Comparison of ENCODE assay signal across 8 mouse cellular contexts in genomic region chr11:3441696-3442443, GRCm38 (mm10). TPM values are rescaled to one million over a fixed set of nuclear protein-coding genes. Genes with fewer than 3 reads are reported as not detected.
DNase-seq lines count a peak whose midpoint lies in the region; ATAC-seq and TF ChIP-seq lines count a peak whose summit lies in the region.

No protein-coding gene starts in this region.

- TF ChIP-seq POLR2A in lung, adult 2 months (IDR thresholded peaks at IDR 0.05; ENCODE audit: borderline replicate concordance, extremely low read depth, low read depth, low read length), result no peak

- no peak overlapping the region for H3K27ac ChIP-seq in intestine, embryonic 15.5 days

- no peak overlapping the region for H3K4me2 ChIP-seq in intestine, embryonic 15.5 days (replicated peaks)

- DNase-seq in gastrocnemius, adult 8-10 months (ENCODE audit: low spot score in 2 of 2), result peak; percentile 20 to 21
- DNase-seq in gastrocnemius, postnatal 25 days, result no peak
- DNase-seq in lung, adult 18-20 months, result peak; percentile 51 to 67
- DNase-seq in lung, adult 2 months, result no peak
- DNase-seq in cerebellum, postnatal 25 days, result peak; percentile 63 to 83
- DNase-seq in lung, postnatal 14 days, result peak; percentile 52
- no peak for DNase-seq in frontal cortex, postnatal 25 days (ENCODE audit: low spot score in 2 of 2)

- H3K9ac ChIP-seq in intestine, embryonic 15.5 days, result no peak overlapping the region

- H3K4me3 ChIP-seq in lung, adult 2 months (replicated peaks; ENCODE audit: extremely low read depth, low read depth, low read length), result no peak overlapping the region
- H3K4me3 ChIP-seq in intestine, embryonic 15.5 days (replicated peaks), result no peak overlapping the region

- no peaks in the 10 kb centered on the region for H3K9me3 ChIP-seq in intestine, embryonic 15.5 days

- peaks cover 13% of the 10 kb centered on the region for H3K4me1 ChIP-seq in lung, adult 2 months (ENCODE audit: control insufficient read depth, insufficient read depth, low read length)
- H3K4me1 ChIP-seq in intestine, embryonic 15.5 days (replicated peaks), result no peaks in the 10 kb centered on the region

- no peak for TF ChIP-seq CTCF in lung, adult 2 months (IDR thresholded peaks at IDR 0.05; ENCODE audit: insufficient read depth, low read length)

- no peaks in the 10 kb centered on the region for H3K36me3 ChIP-seq in intestine, embryonic 15.5 days

- no peak for ATAC-seq in intestine, embryonic 15.5 days

- no peaks in the 10 kb centered on the region for H3K27me3 ChIP-seq in intestine, embryonic 15.5 days (replicated peaks)

RNA-seq across cellular contexts. Expression of gene Rnf185, which starts 10.3 kb away (rescaled TPM):
- total RNA-seq in gastrocnemius, adult 8-10 months (2022), result 10 to 100 TPM; 15.4 to 23.1 (median 16.3) TPM
- total RNA-seq in gastrocnemius, postnatal 25 days (2021), result 10 to 100 TPM; 13.1 to 16.9 TPM
- 25.6 and 36.4 TPM in 2 replicates for polyA plus RNA-seq in lung, adult 2 months (2012; rRNA removed)
- 31.1 and 31.2 TPM in 2 replicates for polyA plus RNA-seq in intestine, embryonic 15.5 days (2015; fragmentation: Nextera tagmentation; extraction: Ambion mirVana)

RNA-seq across cellular contexts. Expression of gene Limk2, which starts 32.9 kb away (rescaled TPM):
- 10 to 100 TPM; 10.9 to 12.5 (median 11.9) TPM for total RNA-seq in gastrocnemius, adult 8-10 months (2022)
- total RNA-seq in gastrocnemius, postnatal 25 days (2021), result 10 to 100 TPM; 11.4 to 11.8 TPM
- polyA plus RNA-seq in lung, adult 2 months (2012; rRNA removed), result 94.3 and 142 TPM in 2 replicates
- polyA plus RNA-seq in intestine, embryonic 15.5 days (2015; fragmentation: Nextera tagmentation; extraction: Ambion mirVana), result 60.1 and 64.0 TPM in 2 replicates

RNA-seq across cellular contexts. Expression of gene Pla2g3, which starts 46.2 kb away (rescaled TPM):
- not detected for total RNA-seq in gastrocnemius, adult 8-10 months (2022)
- not detected for total RNA-seq in gastrocnemius, postnatal 25 days (2021)
- polyA plus RNA-seq in lung, adult 2 months (2012; rRNA removed), result 0.50 and 3.1 TPM in 2 replicates
- polyA plus RNA-seq in intestine, embryonic 15.5 days (2015; fragmentation: Nextera tagmentation; extraction: Ambion mirVana), result 0.38 and 0.45 TPM in 2 replicates

Comparison
In these comparisons a context has a peak if more than half of its experiments do, and no peak if none do; other contexts are left out.
1. DNase-seq: peak in gastrocnemius, adult 8-10 months (2 of 2), lung, adult 18-20 months (2 of 2), cerebellum, postnatal 25 days (2 of 2) and lung, postnatal 14 days (single experiment); none in gastrocnemius, postnatal 25 days (single experiment), lung, adult 2 months (single experiment) and frontal cortex, postnatal 25 days (0 of 2).